Mouse (Mus musculus): ENCODE results near the gene Arnt.
A peak's percentile ranks its signal among the peaks of the same experiment; 100 is the strongest.
"Not testable (repeated sequence)": the region's sequence is repeated elsewhere in the genome, so short reads cannot be mapped to it uniquely, and the experiment has no call there.

Gene Arnt

GRCm38 (mm10) chr3:95434136-95434982, at the start of gene Arnt:
Gene Arnt, plus strand, starts transcription at chr3:95434388.
- peak; percentile 91 for DNase-seq (ENCODE audit: low spot score)

DNA sequence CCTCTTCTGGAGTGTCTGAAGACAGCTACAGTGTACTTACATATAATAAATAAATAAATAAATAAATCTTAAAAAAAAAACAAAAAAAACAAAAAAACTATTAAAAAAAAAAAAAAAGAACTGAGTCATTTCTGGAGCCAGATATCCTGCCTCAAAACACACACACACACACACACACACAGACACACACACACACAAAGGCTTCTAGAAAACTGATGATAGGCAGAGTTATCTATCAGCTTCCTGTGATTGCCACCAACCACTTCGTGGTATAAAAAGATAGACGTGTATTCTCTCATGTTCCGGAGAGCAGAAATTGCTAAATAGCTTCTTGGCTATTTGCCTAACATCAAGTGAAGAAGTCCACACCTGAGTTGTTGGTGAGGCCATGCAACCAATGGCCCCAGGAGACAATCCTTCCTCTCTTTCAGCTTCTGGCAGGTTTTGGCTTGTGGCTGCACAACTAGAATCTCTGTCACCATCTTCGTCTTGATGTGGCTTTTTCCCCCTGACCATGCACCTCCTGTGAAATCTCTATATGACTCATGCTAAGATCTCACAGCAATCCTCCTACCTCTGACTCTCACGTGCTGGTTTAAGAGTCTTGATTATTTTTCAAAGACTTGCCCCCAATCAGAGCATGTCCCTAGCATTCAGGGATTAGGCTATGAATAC, 48.6 kb upstream of the Arnt start:
- DNase-seq (ENCODE audit: low spot score) = no peak

DNA sequence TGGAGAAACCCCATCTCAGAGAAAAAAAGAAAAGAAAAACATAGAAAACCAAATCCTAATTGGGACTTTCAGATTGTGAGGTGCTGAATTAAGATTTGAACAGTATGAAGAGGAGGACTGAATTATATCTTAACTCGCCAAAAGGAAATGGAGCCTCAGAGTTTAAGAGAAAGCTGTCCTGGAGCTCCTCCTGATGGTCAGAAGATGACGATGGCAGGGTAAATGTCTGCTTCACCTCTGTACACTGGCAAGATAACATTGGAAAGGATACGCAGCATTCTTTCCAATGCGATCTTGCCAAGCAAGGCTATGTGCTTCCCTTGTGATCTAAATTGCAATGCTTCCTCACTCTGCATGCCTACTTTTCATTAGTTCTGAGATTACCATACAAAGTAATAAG, 39.8 kb upstream of the Arnt start:
- no peak for DNase-seq (ENCODE audit: low spot score)

DNA sequence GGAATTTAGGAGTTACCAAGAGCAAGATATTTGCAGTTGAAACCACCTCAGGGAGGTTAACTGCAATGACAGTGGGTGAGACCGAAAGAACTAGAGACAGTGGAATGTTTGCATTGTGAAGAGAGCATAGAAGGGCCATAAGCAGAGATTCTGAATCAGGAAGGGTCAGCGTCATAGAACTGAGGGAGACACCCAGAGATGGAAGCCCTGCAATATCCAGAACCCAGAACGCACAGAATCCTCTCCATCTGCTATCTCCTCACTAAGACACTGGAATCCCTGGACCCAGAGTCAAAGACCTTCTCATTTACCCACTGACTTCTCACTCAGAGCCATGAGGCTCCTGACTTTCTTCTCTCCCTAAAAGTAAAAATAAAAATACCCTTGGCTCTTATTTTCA, 31.4 kb upstream of the Arnt start, which contains the start of gene 4930558C23Rik:
4930558C23Rik (minus strand) TSS at position 101 of the 400 bp plus-strand sequence.
- DNase-seq (ENCODE audit: low spot score) = no peak

- DNase-seq (ENCODE audit: low spot score) = no peak
Measured at GRCm38 (mm10) chr3:95407728-95408127, 26.5 kb upstream of the Arnt start.

DNA sequence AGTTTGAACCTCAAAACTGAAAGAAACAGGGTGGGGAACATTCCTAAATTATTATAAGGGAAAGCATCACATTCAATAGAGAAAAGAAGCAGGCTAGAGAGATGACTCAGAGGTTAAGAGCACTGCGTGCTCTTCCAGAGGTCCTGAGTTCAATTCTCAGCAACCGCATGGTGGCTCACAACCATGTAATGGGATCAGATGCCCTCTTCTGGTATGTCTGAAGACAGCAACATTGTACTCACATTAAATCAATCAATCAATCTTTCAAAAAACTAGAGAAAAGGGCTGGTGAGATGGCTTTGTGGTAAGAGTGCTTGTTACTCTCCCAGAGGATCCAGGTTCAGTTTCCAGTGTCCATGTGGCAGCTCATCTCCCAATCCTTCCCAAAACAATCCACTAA, 25.3 kb upstream of the Arnt start:
- DNase-seq (ENCODE audit: low spot score) = no peak

GRCm38 (mm10) chr3:95412268-95412667, 21.9 kb upstream of the Arnt start:
- DNase-seq (ENCODE audit: low spot score) = no peak

DNA sequence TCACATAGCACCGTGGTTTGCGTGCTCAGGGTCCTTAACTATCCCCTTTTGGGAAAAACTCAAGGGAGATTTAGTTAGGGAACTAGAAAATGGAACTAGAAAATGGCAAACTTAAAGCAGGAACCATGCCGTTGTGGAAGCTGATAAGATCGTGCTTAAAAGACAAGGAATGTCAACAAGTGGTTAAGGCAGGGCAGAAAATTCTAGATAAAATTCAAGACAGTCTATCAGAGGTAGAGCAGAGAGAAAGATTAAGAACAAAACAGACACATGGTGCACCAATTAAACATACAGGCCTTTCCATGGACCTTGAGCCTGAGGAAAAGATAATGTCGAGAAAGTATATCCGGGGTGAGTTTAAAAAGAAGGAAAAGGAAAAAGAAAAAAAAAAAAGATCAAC, 16.3 kb upstream of the Arnt start:
- DNase-seq (ENCODE audit: low spot score) = no peak

DNA sequence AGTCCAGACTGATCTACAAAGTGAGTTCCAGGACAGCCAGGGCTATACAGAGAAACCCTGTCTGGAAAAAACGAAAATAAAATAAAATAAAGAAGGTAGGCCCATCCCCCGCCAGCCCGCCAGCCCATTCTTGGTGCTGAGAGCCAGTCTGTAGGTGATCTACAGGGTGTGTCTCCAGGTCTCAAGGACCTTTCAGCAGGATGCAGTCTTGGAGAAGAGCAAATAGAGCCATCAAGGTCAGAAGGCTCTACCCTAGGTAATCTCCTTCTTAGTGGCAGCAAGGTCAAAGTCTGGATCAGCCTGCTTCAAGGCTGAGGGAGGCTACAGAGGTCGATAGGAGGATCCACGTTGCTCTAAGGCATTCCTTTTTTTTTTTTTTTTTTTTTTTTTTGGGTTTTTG, 7.7 kb upstream of the Arnt start:
- DNase-seq (ENCODE audit: low spot score) = not testable (repeated sequence)

- not testable (repeated sequence) for DNase-seq (ENCODE audit: low spot score)
Measured at GRCm38 (mm10) chr3:95427117-95427890, 6.9 kb upstream of the Arnt start.

- DNase-seq (ENCODE audit: low spot score) = peak; percentile 56
Measured at GRCm38 (mm10) chr3:95427891-95428238, 6.3 kb upstream of the Arnt start.

DNA sequence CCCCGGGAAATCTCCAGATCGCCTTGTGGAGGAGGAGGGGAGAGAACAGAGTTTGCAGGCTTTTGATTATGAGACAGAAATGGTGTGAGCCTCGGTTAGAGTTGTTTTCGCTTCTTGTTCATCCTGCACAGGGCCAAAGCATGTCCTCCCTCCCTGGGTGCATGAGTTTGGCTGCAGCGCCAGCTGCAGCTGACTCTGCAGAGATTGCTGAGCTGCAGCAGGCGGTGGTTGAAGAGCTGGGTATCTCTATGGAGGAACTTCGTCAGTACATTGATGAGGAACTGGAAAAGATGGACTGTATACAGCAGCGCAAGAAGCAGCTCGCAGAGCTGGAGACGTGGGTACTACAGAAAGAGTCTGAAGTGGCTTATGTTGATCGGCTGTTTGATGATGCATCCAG, 5.8 kb upstream of the Arnt start:
- DNase-seq (ENCODE audit: low spot score) = not testable (repeated sequence)

DNA sequence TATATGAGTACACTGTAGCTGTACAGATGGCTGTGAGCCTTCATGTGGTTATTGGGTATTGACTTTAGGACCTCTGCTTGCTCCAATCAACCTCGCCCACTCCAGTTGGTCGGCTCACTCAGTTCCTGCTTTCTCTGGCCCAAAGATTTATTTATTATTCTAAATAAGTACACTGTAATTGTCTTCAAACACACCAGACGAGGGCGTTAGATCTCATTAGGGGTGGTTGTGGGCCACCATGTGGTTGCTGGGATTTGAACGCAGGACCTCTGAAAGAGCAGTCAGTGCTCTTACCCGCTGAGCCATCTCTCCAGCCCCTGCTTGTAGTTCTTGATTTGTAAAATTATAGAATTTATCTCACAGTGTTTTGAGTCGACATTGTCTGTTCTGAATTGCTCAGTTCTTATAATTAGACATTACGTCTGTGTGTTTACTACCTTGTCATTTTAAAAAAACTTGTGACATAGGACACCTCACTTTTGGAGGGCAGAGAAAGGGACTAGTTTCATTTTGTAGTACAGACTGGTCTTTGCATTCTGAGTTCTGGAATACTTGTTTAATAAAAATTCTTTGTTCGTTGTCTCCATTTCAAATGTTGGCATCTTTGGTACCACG, 780 bp upstream of the Arnt start:
- no peak for DNase-seq (ENCODE audit: low spot score)

DNA sequence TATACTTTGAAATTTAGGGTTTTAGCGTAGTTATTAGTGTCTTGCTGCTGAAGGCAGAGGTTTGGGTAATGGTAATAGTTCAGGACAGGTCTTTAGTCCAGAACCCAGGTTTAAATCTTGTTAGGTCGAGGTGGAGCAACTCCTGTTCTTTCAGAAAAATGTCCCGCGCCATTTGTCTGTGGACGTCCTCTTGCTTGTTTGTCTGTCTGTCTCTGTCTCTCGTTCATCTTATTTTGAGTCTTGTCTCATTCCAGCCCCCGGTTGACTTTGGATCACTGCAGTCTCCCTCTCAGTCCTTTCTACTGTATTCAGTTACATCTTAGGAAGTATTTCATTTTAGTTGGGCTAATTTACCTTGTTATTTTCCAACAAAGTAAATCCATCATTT, 789 bp downstream of the Arnt start:
- no peak for DNase-seq (ENCODE audit: low spot score)

- DNase-seq (ENCODE audit: low spot score) = no peak
Measured at GRCm38 (mm10) chr3:95435561-95435960, 1.4 kb downstream of the Arnt start.

DNA sequence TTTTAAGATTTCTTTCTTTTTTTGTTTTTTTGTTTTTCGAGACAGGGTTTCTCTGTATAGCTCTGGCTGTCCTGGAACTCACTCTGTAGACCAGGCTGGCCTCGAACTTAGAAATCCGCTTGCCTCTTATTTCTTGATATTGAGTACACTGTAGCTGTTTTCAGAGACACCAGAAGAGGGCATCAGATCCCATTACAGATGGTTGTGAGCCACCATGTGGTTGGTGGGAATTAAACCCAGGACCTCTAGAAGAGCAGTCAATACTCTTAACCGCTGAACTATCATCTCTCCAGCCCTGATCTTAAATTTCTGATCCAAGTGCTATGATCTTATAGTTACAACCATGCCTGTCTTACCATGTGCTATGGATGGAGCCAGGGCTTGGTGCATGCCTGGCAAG, 4.4 kb downstream of the Arnt start:
- DNase-seq (ENCODE audit: low spot score) = not testable (repeated sequence)

- DNase-seq (ENCODE audit: low spot score) = no peak
Measured at GRCm38 (mm10) chr3:95439670-95440069, 5.5 kb downstream of the Arnt start.

DNA sequence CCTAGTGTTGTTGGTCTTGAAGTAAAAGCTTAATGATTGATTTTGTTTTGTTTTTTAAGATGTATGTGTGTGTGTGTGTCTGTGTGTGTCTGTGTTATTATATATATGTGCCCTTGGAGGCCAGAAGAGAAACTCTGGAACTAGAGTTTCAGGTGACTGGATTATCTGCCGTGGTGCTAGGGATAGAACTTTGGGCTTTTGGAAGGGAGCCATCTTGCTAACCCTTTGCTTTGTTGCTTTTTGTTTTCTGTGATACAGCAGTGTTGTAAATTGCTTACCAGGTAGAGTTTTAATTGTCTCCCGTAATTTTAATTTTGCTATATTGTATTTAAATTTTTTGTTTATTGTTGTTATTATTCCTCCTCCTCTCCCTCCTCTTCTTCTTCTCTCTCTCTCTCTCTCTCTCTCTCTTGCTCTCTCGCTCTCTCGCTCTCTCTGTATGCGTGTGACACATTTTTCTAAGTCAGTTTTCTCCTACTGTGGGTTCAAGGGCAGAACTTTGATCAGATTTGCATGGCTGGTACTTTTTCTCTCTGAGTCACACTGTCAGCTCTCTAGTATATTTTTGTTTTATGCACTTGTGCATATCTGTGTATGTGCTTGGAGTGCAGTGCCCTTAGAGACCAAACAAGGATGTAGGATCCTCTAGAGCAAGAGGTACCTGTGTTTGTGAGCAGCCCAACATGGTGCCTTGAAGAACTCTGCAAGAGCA, 8.4 kb downstream of the Arnt start:
- no peak for DNase-seq (ENCODE audit: low spot score)

DNA sequence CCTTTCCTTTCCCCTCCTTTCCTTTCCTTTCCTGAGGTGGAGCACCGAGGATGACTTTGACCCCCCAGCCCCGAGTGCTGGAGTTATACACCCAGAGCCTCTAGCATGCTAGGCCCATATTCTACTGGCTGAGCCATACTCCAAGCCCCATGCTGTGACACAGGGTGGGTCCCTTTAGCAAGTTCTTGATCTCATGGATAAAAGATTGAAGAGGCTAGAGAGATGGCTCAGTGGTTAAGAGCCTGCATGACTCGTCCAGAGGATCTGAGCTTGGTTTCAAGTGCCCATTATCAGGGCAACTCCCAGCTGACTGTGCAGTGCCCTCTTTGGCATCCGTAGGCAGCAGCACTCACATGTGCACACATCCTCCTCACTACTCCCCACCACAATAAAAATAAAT, 11.1 kb downstream of the Arnt start:
- DNase-seq (ENCODE audit: low spot score) = no peak

- DNase-seq (ENCODE audit: low spot score) = peak; percentile 58
Measured at GRCm38 (mm10) chr3:95450408-95450807, 16.2 kb downstream of the Arnt start.

DNA sequence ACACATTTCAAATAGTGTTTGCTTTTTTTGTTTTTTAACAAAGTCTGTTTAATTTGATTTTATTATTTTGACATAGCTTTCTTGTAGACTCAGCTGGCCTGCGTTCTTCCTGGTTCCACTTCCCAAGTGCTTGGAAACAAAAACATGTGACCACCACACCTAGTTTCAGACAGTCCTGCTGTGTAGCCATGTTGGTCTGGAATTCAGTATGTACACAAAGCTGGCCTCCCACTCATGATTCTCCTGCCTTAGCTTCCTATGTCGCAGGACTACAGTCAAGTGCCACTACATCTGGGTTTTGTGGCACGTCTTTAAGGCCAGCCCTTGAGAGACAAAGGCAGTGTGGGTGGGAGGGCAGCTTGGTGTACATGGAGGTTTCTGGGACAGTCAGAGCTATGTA, 16.7 kb downstream of the Arnt start:
- no peak for DNase-seq (ENCODE audit: low spot score)

GRCm38 (mm10) chr3:95456367-95456766, 22.2 kb downstream of the Arnt start:
- no peak for DNase-seq (ENCODE audit: low spot score)

Data from testis, postnatal 10 days (tissue).